Mouse (Mus musculus): ENCODE data around the gene Ptprs.
A peak's percentile ranks its signal among the peaks of the same experiment; 100 is the strongest.

DNA sequence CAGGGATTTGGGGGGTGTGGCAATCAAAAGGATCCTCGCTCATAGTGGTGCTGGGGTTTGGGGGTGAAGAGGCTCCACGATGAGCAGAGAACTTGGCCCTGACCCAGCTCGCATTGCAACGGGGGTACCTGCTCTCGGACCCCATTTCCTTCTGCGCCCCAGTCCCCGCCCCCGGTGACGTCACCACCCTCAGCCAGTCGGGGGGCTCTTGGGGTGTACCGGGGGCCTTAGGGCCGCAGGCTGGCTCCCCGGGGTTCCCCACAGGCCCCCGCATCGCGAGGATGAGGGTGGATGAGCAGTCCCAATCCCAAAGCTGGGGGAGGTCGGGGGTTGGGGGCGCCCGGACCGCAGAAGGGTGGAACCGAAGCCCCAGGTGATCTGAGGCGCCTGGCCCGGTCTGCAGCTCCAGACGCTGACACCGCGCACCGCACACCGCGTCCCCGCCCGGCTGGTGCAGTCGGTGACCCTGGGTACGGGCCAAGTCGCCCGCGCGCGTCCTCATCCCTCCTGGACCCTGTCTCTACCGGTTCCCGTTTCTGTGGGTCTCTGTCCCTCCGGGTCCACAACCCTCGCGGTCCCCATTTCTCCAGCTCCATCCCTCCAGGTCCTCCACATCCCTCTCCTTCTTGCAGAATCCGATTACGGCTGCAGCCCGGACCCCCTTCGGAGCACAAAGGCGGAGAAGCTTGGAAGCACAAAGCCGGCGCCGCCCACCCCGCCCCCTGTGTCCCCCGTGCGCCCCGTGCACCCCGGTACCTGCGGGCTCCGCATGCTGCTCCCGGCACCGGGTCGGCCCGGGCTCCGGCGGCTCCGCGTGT is 490 bp downstream of the Ptprs start:
- peak; percentile 50; the same call in 1 of the 2 replicates for TF ChIP-seq POLR2A (IDR thresholded peaks at IDR 0.05; ENCODE audit: insufficient read depth, low read depth, low read length)
- TF ChIP-seq CTCF (IDR thresholded peaks at IDR 0.05; ENCODE audit: insufficient read depth, low read depth, low read length), result no peak

Measured in olfactory bulb, adult 2 months (tissue).